Comparison of ENCODE assay signal across 14 mouse cellular contexts in the genomic region with DNA sequence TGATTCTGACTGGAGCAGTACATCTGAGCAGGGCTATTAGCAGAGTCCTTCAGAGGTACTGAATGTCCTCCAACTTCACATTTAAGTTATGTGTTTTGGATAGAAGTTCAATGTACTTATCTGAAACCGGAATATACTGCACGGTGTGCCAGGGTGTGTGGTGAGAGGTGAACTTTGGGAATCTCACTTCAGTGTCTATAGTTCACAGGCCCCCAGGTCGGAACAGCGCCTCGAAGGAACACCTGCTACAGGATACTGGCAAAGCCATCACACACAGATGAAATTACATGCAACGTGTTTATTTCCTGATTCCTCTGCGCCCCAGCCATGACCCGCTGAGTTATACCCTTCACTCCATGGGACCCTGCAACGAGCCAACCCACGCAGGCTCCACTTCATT.
"Had no signal": no experiment of that assay in that cellular context is flagged by ENCODE, and none has a peak within 500 bp of the region (broad histone marks: within the 10 kb centered on the region; RNA-seq: fewer than 3 reads in every experiment).

No protein-coding gene starts in this region.

- H3K9ac ChIP-seq: limb, embryonic 12.5 days; liver, embryonic 14.5 days; midbrain, embryonic 13.5 days had no signal

- H3K27ac ChIP-seq: layer of hippocampus, adult 2 months; limb, embryonic 12.5 days; liver, embryonic 14.5 days; midbrain, embryonic 13.5 days had no signal

- H3K27me3 ChIP-seq: limb, embryonic 12.5 days; midbrain, embryonic 13.5 days had no signal

- ATAC-seq: lung, postnatal 0 days; midbrain, embryonic 13.5 days had no signal

- DNase-seq: kidney, postnatal 10 days; kidney, postnatal 4 days; liver; lung, adult 2 months; lung, postnatal 36 days; right cerebral cortex, adult 18-20 months; right cerebral cortex, postnatal 25 days; thymus, adult 18-20 months; thymus, postnatal 14 days had no signal

- H3K4me3 ChIP-seq: layer of hippocampus, adult 2 months; limb, embryonic 12.5 days; midbrain, embryonic 13.5 days had no signal

- H3K4me2 ChIP-seq: limb, embryonic 12.5 days; midbrain, embryonic 13.5 days had no signal

- H3K9me3 ChIP-seq: limb, embryonic 12.5 days; midbrain, embryonic 13.5 days had no signal

- H3K36me3 ChIP-seq: limb, embryonic 12.5 days; midbrain, embryonic 13.5 days had no signal
